8 mouse cellular contexts compared by ENCODE assay signal in genomic region chr13:104179176-104179888, GRCm38 (mm10). TPM values are rescaled to one million over a fixed set of nuclear protein-coding genes. Genes with fewer than 3 reads are reported as not detected.
A peak's percentile ranks its signal among the peaks of the same experiment; 100 is the strongest.
DNase-seq lines count a peak whose midpoint lies in the region; ATAC-seq and TF ChIP-seq lines count a peak whose summit lies in the region.

No protein-coding gene starts in this region.

- H3K4me3 ChIP-seq in lung, postnatal 0 days (ENCODE audit: low read depth, low read length) = peak overlapping the region; percentile 73
- peak overlapping the region; percentile 70 for H3K4me3 ChIP-seq in embryonic facial prominence, embryonic 13.5 days
- peak overlapping the region; percentile 64 for H3K4me3 ChIP-seq in limb, embryonic 10.5 days
- H3K4me3 ChIP-seq in small intestine, adult 2 months (ENCODE audit: low read depth, low read length) = peak overlapping the region; percentile 93

- TF ChIP-seq CTCF in lung, postnatal 0 days (IDR thresholded peaks at IDR 0.05) = no peak
- no peak for TF ChIP-seq CTCF in small intestine, adult 2 months (IDR thresholded peaks at IDR 0.05; ENCODE audit: extremely low read depth, insufficient read length, insufficient replicate concordance, low read depth, low read length)

- H3K4me1 ChIP-seq in lung, postnatal 0 days (ENCODE audit: insufficient read depth, low read depth, low read length) = no peaks in the 10 kb centered on the region
- H3K4me1 ChIP-seq in embryonic facial prominence, embryonic 13.5 days = peaks cover 8% of the 10 kb centered on the region
- H3K4me1 ChIP-seq in limb, embryonic 10.5 days = peaks cover 15% of the 10 kb centered on the region
- H3K4me1 ChIP-seq in small intestine, adult 2 months (ENCODE audit: control insufficient read depth, insufficient read depth, insufficient read length, low read length) = no peaks in the 10 kb centered on the region

- TF ChIP-seq POLR2A in small intestine, adult 2 months (IDR thresholded peaks at IDR 0.05; ENCODE audit: low read depth, low read length) = no peak

- H3K9ac ChIP-seq in lung, postnatal 0 days (replicated peaks; ENCODE audit: low read depth) = peak overlapping the region; percentile 62
- H3K9ac ChIP-seq in embryonic facial prominence, embryonic 13.5 days = peak overlapping the region; percentile 90

- no peak for ATAC-seq in lung, postnatal 0 days
- no peak for ATAC-seq in embryonic facial prominence, embryonic 13.5 days (ENCODE audit: insufficient number of reproducible peaks, insufficient read depth, low FRiP score, low TSS enrichment, low read depth)

- intact Hi-C loops in left cerebral cortex, postnatal 10 days (cut with DNase I) = no loop called here

- no peaks in the 10 kb centered on the region for H3K9me3 ChIP-seq in lung, postnatal 0 days (ENCODE audit: low read length)
- no peaks in the 10 kb centered on the region for H3K9me3 ChIP-seq in embryonic facial prominence, embryonic 13.5 days
- H3K9me3 ChIP-seq in limb, embryonic 10.5 days (replicated peaks) = no peaks in the 10 kb centered on the region

- 12% methylated on average over 13 of the region's 13 CpGs for WGBS in lung, postnatal 0 days
- WGBS in embryonic facial prominence, embryonic 13.5 days = 20% methylated on average over 13 of the region's 13 CpGs
- 25% methylated on average over 13 of the region's 13 CpGs for WGBS in limb, embryonic 10.5 days
- whole genome bisulfite sequencing in small intestine, adult 2 months = 5% methylated on average over 13 of the region's 13 CpGs

- no peak for TF ChIP-seq EP300 in lung, postnatal 0 days (IDR thresholded peaks at IDR 0.05)

- no peaks in the 10 kb centered on the region for H3K27me3 ChIP-seq in lung, postnatal 0 days (replicated peaks; ENCODE audit: insufficient read depth, low read length)
- no peaks in the 10 kb centered on the region for H3K27me3 ChIP-seq in embryonic facial prominence, embryonic 13.5 days
- no peaks in the 10 kb centered on the region for H3K27me3 ChIP-seq in limb, embryonic 10.5 days (ENCODE audit: low read depth, poor library complexity, severe bottlenecking)
- no peaks in the 10 kb centered on the region for H3K27me3 ChIP-seq in small intestine, adult 2 months (ENCODE audit: control insufficient read depth, insufficient read depth, low read length)

- peak; percentile 17 for DNase-seq in lung, postnatal 0 days (ENCODE audit: low spot score)
- DNase-seq in lung, postnatal 4 days = no peak
- no peak for DNase-seq in limb, embryonic 10.5 days (ENCODE audit: low spot score)
- DNase-seq in left cerebral cortex, postnatal 10 days (ENCODE audit: extremely low spot score in 1 of 2, low spot score in 2 of 2) = no peak
- no peak for DNase-seq in spleen, postnatal 36 days (ENCODE audit: low spot score in 2 of 2)
- DNase-seq in kidney, postnatal 14 days = no peak

- 0 out of 2 replicates have a peak, but pooled peaks cover 3% of the 10 kb centered on the region for H3K36me3 ChIP-seq in lung, postnatal 0 days (ENCODE audit: insufficient read depth, low read length)
- peaks cover 26% of the 10 kb centered on the region for H3K36me3 ChIP-seq in embryonic facial prominence, embryonic 13.5 days
- peaks cover 50% of the 10 kb centered on the region for H3K36me3 ChIP-seq in limb, embryonic 10.5 days
- peaks cover 8% of the 10 kb centered on the region for H3K36me3 ChIP-seq in small intestine, adult 2 months (ENCODE audit: control insufficient read depth, insufficient read depth, low read length)

- peak overlapping the region; percentile 64 for H3K4me2 ChIP-seq in lung, postnatal 0 days (replicated peaks; ENCODE audit: low read depth, low read length)
- peak overlapping the region; percentile 67 for H3K4me2 ChIP-seq in embryonic facial prominence, embryonic 13.5 days

- peak overlapping the region; percentile 43; the same call in 1 of the 2 replicates for H3K27ac ChIP-seq in lung, postnatal 0 days (ENCODE audit: low read length)
- H3K27ac ChIP-seq in embryonic facial prominence, embryonic 13.5 days = peak overlapping the region; percentile 81
- peak overlapping the region; percentile 88 for H3K27ac ChIP-seq in limb, embryonic 10.5 days
- peak overlapping the region; percentile 48 for H3K27ac ChIP-seq in small intestine, adult 2 months (ENCODE audit: insufficient read depth, low read depth, low read length)

RNA-seq across cellular contexts. Expression of gene Trim23, which starts 0.7 kb away (rescaled TPM):
- polyA plus RNA-seq in lung, postnatal 0 days (2015; fragmentation: Nextera tagmentation; extraction: Ambion mirVana) = 11.3 and 12.2 TPM in 2 replicates
- 21.5 and 22.4 TPM in 2 replicates for polyA plus RNA-seq in embryonic facial prominence, embryonic 13.5 days (2015; fragmentation: Nextera tagmentation; extraction: Ambion mirVana)
- polyA plus RNA-seq in limb, embryonic 10.5 days (2016; fragmentation: Nextera tagmentation; extraction: Ambion mirVana) = 15.2 and 19.2 TPM in 2 replicates
- 0.32 and 0.39 TPM in 2 replicates for polyA plus RNA-seq in small intestine, adult 2 months (2012; rRNA removed)
- 10 to 100 TPM; 54.8 to 58.1 TPM for total RNA-seq in left cerebral cortex, postnatal 10 days (2021)

RNA-seq across cellular contexts. Expression of gene Trappc13, which starts 1.1 kb away (rescaled TPM):
- 30.8 and 33.2 TPM in 2 replicates for polyA plus RNA-seq in lung, postnatal 0 days (2015; fragmentation: Nextera tagmentation; extraction: Ambion mirVana)
- 64.5 and 67.9 TPM in 2 replicates for polyA plus RNA-seq in embryonic facial prominence, embryonic 13.5 days (2015; fragmentation: Nextera tagmentation; extraction: Ambion mirVana)
- polyA plus RNA-seq in limb, embryonic 10.5 days (2016; fragmentation: Nextera tagmentation; extraction: Ambion mirVana) = 70.3 and 71.1 TPM in 2 replicates
- polyA plus RNA-seq in small intestine, adult 2 months (2012; rRNA removed) = 1.7 and 4.6 TPM in 2 replicates
- 10 to 100 TPM; 46.4 to 47.0 TPM for total RNA-seq in left cerebral cortex, postnatal 10 days (2021)

RNA-seq across cellular contexts. Expression of gene Cenpk, which starts 49.1 kb away (rescaled TPM):
- 7.2 and 7.8 TPM in 2 replicates for polyA plus RNA-seq in lung, postnatal 0 days (2015; fragmentation: Nextera tagmentation; extraction: Ambion mirVana)
- polyA plus RNA-seq in embryonic facial prominence, embryonic 13.5 days (2015; fragmentation: Nextera tagmentation; extraction: Ambion mirVana) = 79.0 and 84.6 TPM in 2 replicates
- 92.0 and 92.9 TPM in 2 replicates for polyA plus RNA-seq in limb, embryonic 10.5 days (2016; fragmentation: Nextera tagmentation; extraction: Ambion mirVana)
- 0.11 TPM in 1 of 2 replicates, not detected in the other for polyA plus RNA-seq in small intestine, adult 2 months (2012; rRNA removed)
- 1 to 10 TPM; 1.9 to 2.4 TPM for total RNA-seq in left cerebral cortex, postnatal 10 days (2021)

RNA-seq across cellular contexts. Expression of gene Ppwd1, which starts 49.3 kb away (rescaled TPM):
- 8.3 and 8.7 TPM in 2 replicates for polyA plus RNA-seq in lung, postnatal 0 days (2015; fragmentation: Nextera tagmentation; extraction: Ambion mirVana)
- 17.4 and 21.7 TPM in 2 replicates for polyA plus RNA-seq in embryonic facial prominence, embryonic 13.5 days (2015; fragmentation: Nextera tagmentation; extraction: Ambion mirVana)
- 17.7 and 21.2 TPM in 2 replicates for polyA plus RNA-seq in limb, embryonic 10.5 days (2016; fragmentation: Nextera tagmentation; extraction: Ambion mirVana)
- 0.25 and 0.27 TPM in 2 replicates for polyA plus RNA-seq in small intestine, adult 2 months (2012; rRNA removed)
- 10 to 100 TPM; 11.5 to 11.7 TPM for total RNA-seq in left cerebral cortex, postnatal 10 days (2021)
